ENCODE assay signal across 22 mouse cellular contexts in the genomic region with DNA sequence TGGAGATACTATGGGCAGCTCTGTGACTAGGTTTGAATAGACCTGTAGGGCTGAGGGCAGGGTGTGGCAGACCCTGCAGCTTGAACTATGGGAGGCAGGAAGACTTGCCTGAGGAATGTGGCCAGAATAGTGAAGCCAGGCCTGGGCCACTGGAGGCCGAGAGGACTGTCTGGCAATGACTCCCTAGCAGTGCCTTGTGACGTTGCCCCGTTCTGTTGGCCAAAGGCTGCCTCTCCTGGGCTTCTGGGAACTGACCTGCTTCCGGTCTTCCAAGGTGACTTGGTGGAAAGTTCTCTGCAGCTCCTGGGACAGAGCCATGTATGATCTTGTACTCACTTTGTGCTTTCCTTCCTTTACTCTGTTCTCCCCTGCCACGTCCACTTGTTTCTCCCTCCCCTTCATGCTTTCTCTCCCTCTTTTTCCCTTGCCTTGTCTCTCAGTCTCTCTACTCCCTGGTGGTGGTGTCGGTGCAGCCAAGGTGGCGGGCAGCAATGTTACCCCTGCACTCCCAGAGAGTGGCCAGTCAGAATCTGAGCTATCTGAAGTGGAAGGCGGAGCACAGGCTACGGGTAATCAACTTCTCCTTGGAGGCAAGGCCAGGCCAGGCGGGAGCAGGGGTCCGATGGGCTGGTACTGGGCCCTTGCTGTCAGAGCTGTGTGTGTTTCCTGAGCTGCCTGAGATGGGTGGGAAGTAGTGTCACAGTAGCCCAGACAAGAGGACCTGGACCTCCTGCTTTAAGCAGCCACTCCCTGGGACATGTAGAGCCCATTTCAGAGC.
"Had no signal": no experiment of that assay in that cellular context is flagged by ENCODE, and none has a peak within 500 bp of the region (broad histone marks: within the 10 kb centered on the region; RNA-seq: fewer than 3 reads in every experiment).

No protein-coding gene starts in this region.

- H3K4me3 ChIP-seq: limb, embryonic 10.5 days; limb, embryonic 13.5 days; liver, embryonic 12.5 days; liver, embryonic 15.5 days; lung, embryonic 15.5 days; megakaryocyte, embryonic 14.5 days; midbrain, embryonic 10.5 days; midbrain, embryonic 13.5 days; myocyte; neural tube, embryonic 13.5 days; stomach, embryonic 15.5 days had no signal

- ATAC-seq: liver, embryonic 12.5 days; midbrain, embryonic 13.5 days; midbrain, embryonic 16.5 days had no signal

- H3K4me1 ChIP-seq: limb, embryonic 10.5 days; limb, embryonic 13.5 days; liver, embryonic 12.5 days; liver, embryonic 15.5 days; lung, embryonic 15.5 days; midbrain, embryonic 10.5 days; midbrain, embryonic 13.5 days; neural tube, embryonic 13.5 days; stomach, embryonic 15.5 days had no signal

- H3K27ac ChIP-seq: limb, embryonic 10.5 days; limb, embryonic 13.5 days; liver, embryonic 12.5 days; liver, embryonic 15.5 days; lung, embryonic 15.5 days; midbrain, embryonic 10.5 days; midbrain, embryonic 13.5 days; neural tube, embryonic 13.5 days; stomach, embryonic 15.5 days had no signal

- H3K9ac ChIP-seq: limb, embryonic 13.5 days; liver, embryonic 12.5 days; liver, embryonic 15.5 days; lung, embryonic 15.5 days; midbrain, embryonic 13.5 days; neural tube, embryonic 13.5 days; stomach, embryonic 15.5 days had no signal

- H3K9me3 ChIP-seq: limb, embryonic 10.5 days; limb, embryonic 13.5 days; liver, embryonic 12.5 days; liver, embryonic 15.5 days; lung, embryonic 15.5 days; megakaryocyte, embryonic 14.5 days; midbrain, embryonic 10.5 days; midbrain, embryonic 13.5 days; neural tube, embryonic 13.5 days; stomach, embryonic 15.5 days had no signal

- H3K4me2 ChIP-seq: limb, embryonic 13.5 days; liver, embryonic 12.5 days; liver, embryonic 15.5 days; lung, embryonic 15.5 days; midbrain, embryonic 13.5 days; neural tube, embryonic 13.5 days; stomach, embryonic 15.5 days had no signal

- H3K27me3 ChIP-seq: limb, embryonic 13.5 days; liver, embryonic 12.5 days; liver, embryonic 15.5 days; lung, embryonic 15.5 days; midbrain, embryonic 13.5 days; neural tube, embryonic 13.5 days; stomach, embryonic 15.5 days had no signal

- DNase-seq: kidney, adult 8-10 months; kidney, postnatal 10 days; kidney, postnatal 4 days; liver; lung, postnatal 10 days; lung, postnatal 36 days; retina, postnatal 1 day; right cerebral cortex, postnatal 25 days; spleen, adult 18-20 months; thymus, postnatal 25 days had no signal
